Mouse (Mus musculus) urinary bladder, postnatal 0 days (tissue): ENCODE measurements around the gene Olfr146. TPM values are rescaled to one million over a fixed set of nuclear protein-coding genes. Genes with fewer than 3 reads are reported as not detected.

Source experiments
- microRNA-seq: library from miRNA; unstranded; fragments of <30 nt; microRNA quantifications from one replicate; pipeline ENCODE4, GENCODE M21; 2016
- polyA plus RNA-seq: library from polyadenylated mRNA; unstranded; fragments of >200 nt; fragmentation: Nextera tagmentation; extraction: Ambion mirVana; gene quantifications from 2 replicates; pipeline ENCODE4 v1.2.1, GENCODE M21; 2015

Gene Olfr146
- polyA plus RNA-seq = not detected in 2 replicates

GRCm38 (mm10) chr9:39023277-39023676 lies at the start of gene Olfr146:
Olfr146 (minus strand) TSS chr9:39023377.

GRCm38 (mm10) chr9:39064851-39065250 lies 41.7 kb upstream of the Olfr146 start, which contains the start of gene Olfr937:
Olfr937 (minus strand) TSS chr9:39064951.

GRCm38 (mm10) chr9:38999583-38999982 lies 23.6 kb downstream of the Olfr146 start, which contains the start of gene Olfr935:
Olfr935 (minus strand) TSS chr9:38999683.

GRCm38 (mm10) chr9:38988215-38988614 lies 35.0 kb downstream of the Olfr146 start, which contains the start of gene Olfr934:
Olfr934 (minus strand) TSS chr9:38988315.

GRCm38 (mm10) chr9:38972013-38972412 lies 51.2 kb downstream of the Olfr146 start, which contains the start of gene Olfr933:
Olfr933 (plus strand) TSS chr9:38972313.

Small RNA genes within 50 kb of the gene (microRNA-seq; reads per million reads assigned to microRNA genes)
- not detected for gene Gm25529

Other genes with a start within 250 kb of the Olfr146 start
- gene Olfr922, start 208.8 kb downstream of the Olfr146 start, polyA plus RNA-seq = not detected in 2 replicates
- gene Olfr923, start 196.8 kb downstream of the Olfr146 start, polyA plus RNA-seq = not detected in 2 replicates
- not detected in 2 replicates for gene Olfr924, start 178.9 kb downstream of the Olfr146 start, polyA plus RNA-seq
- not detected in 2 replicates for gene Olfr26, start 168.3 kb downstream of the Olfr146 start, polyA plus RNA-seq
- gene Olfr926, start 146.3 kb downstream of the Olfr146 start, polyA plus RNA-seq = not detected in 2 replicates
- not detected in 2 replicates for gene Olfr930, start 93.6 kb downstream of the Olfr146 start, polyA plus RNA-seq
- not detected in 2 replicates for gene Olfr933, start 51.1 kb downstream of the Olfr146 start, polyA plus RNA-seq
- not detected in 2 replicates for gene Olfr934, start 35.1 kb downstream of the Olfr146 start, polyA plus RNA-seq
- gene Olfr935, start 23.7 kb downstream of the Olfr146 start, polyA plus RNA-seq = not detected in 2 replicates
- gene Olfr937, start 41.6 kb upstream of the Olfr146 start, polyA plus RNA-seq = not detected in 2 replicates
- not detected in 2 replicates for gene Olfr938, start 55.5 kb upstream of the Olfr146 start, polyA plus RNA-seq
- gene Olfr27, start 104.8 kb upstream of the Olfr146 start, polyA plus RNA-seq = not detected in 2 replicates
- not detected in 2 replicates for gene Olfr943, start 142.9 kb upstream of the Olfr146 start, polyA plus RNA-seq
- not detected in 2 replicates for gene Olfr944, start 178.5 kb upstream of the Olfr146 start, polyA plus RNA-seq
- gene Olfr1537, start 226.6 kb upstream of the Olfr146 start, polyA plus RNA-seq = not detected in 2 replicates